Mouse (Mus musculus): ENCODE measurements around the gene Greb1. TPM values are rescaled to one million over a fixed set of nuclear protein-coding genes. Genes with fewer than 3 reads are reported as not detected.

Gene Greb1
- total RNA-seq (2021): under 1 TPM; 0.31 TPM

DNA sequence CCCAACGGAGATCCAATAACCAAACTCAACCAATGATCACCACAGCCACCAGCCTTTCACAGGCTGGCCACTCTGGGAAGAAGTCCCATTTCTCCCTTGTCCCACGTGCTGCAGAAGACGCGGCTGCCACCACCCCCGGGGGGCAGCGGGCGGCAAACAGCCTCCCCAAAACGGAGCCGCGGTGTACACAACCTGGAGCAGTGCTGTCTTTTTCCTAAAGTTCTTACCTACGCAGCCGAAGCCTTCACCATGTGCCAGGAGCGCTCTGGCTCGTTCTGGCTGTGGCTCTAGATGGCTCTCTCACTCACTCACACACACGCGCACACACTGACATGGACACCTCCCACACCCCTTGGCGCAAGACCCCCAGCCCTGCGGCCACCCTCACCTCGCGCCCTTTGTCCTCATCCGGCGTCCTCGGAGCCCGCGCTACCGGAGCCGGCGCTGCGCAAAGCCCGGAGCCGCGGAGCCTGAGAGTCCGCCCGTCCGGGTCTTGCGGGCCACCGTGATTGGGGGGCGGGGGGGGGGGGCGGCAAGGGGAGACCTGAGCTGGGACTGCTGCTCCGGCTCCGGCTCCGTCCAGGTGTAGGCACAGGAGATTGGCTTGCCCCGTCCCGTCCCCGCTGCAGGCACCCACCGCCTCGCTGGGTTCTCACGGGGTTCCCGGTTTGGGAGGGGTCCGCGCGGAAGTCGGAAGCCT, at the start of gene Greb1:
TSS of gene Greb1 (minus strand) at position 628 of the 700 bp plus-strand sequence.
- intact Hi-C loops (cut with DNase I): loop anchor here (5.0 kb wide), 1 partner anchor 233 kb away; no protein-coding TSS in a partner anchor
- no peak for DNase-seq (ENCODE audit: low spot score)

DNA sequence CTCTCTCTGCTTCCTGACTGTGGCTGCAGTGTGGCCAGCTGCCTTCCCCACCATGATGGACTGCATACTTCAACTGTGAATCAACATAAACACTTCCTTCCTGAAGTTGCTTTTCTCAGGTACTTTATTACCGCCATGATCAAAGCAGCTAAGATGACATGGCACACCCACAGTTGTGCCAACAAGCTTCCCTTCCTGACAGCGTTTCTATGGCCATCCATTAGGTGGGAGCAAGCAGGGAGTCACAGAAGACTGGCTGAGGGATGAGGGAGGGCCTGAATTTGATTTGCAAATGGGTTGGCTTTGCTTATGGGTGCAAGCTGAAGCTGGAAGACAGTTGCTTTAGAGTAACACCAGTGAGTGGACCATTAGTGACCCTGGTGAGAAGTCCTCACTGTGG, 49.1 kb upstream of the Greb1 start:
- intact Hi-C loops (cut with DNase I): loop anchor here (5.0 kb wide), 1 partner anchor 42 kb away; the partner anchor contains the start of gene Rock2
- DNase-seq (ENCODE audit: low spot score): no peak

DNA sequence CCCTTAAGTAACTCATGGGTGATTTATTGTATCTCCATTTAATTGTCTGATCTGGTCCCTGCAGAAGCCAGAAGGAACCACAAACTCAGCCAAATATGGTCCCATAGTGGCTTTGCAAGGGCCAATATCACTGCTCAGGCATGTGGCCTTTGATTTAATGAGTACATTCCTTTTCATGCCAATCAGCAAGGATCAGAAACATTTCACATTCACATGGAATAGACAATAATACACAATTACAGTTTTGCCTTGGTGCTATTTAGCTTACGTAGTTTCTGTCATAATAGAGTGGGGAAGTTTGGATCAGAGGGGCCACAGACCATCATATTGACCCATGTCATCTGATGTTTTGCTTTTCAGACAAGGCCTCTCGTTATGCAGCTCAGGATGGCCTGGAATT, 47.8 kb upstream of the Greb1 start:
- no peak for DNase-seq (ENCODE audit: low spot score)

DNA sequence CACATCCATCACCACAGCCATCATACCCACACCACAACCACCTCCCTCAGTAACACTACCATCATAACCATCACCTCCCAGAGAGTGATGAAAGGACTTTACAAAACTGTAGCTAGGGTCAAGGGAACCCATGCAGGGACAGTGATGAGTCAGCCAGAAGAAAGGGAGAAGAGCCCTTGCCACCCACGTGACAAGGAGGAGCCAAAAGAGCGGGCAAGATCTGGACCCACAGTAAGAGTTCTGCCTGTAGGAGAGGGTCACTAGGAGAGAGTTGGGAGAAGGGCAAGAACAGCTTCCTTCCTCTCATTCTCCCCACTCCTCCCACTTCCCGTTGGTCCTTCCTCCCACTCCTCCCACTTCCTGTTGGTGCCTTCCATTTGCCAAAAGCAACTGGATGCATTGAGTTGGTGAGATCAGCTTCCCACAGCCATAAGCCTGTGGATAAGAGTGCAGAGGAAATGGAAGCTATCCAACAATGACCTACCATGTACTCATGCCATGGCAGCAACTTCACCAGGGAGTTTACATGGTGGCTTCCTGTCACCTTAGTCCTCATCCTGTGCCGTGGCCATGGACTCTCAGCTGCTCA, 46.6 kb upstream of the Greb1 start:
- intact Hi-C loops (cut with DNase I): no loop called here
- DNase-seq (ENCODE audit: low spot score): no peak

More for the DNA sequence above, 47.8 kb upstream of the Greb1 start:
- intact Hi-C loops (cut with DNase I): no loop called here

DNA sequence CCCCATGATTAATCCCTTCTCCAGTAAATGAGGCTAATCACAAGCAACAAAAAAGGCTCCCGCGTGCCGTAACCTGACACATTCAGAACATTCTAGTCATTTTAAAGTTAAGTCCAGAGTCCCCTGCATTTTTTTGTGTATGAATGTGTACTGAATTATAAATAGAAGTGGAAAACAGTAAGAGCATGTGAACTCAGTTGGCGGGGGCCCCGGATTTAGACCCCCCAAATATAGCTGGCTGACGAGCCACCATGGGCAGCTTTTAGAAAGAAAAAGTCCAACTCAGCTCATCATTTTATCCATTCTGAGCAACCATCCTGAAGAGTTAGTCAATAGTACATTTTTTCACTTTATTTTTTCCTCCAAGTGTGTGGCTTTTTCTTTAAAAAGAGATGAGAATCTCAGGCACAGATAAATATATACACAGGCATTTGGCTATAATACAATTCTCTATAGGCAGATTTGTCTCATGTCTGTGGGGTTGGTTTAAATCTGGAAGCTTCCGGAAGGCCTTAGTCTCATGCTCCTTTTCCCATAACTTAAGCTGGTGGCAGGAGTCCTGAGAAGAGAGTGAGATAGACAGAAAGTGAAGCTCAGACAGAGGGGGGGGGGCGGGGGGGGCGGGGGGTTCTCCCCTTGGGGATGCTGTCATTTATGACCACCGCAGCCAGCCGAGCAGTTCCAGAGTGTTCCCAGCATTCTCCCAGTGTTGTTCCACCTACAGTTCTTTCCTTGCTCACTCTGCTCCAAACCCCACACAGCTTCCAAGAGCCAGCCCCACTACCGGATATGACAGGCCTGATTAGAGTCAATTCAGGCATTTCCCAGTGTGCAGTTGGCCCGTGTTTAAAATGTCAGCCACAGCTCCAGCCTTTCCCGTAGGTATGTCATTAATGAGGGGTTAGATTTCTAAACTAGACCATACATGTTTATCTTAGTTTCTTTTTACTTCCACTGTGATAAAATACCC, 44.2 kb upstream of the Greb1 start:
- intact Hi-C loops (cut with DNase I): no loop called here
- peak; percentile 37 for DNase-seq (ENCODE audit: low spot score)

DNA sequence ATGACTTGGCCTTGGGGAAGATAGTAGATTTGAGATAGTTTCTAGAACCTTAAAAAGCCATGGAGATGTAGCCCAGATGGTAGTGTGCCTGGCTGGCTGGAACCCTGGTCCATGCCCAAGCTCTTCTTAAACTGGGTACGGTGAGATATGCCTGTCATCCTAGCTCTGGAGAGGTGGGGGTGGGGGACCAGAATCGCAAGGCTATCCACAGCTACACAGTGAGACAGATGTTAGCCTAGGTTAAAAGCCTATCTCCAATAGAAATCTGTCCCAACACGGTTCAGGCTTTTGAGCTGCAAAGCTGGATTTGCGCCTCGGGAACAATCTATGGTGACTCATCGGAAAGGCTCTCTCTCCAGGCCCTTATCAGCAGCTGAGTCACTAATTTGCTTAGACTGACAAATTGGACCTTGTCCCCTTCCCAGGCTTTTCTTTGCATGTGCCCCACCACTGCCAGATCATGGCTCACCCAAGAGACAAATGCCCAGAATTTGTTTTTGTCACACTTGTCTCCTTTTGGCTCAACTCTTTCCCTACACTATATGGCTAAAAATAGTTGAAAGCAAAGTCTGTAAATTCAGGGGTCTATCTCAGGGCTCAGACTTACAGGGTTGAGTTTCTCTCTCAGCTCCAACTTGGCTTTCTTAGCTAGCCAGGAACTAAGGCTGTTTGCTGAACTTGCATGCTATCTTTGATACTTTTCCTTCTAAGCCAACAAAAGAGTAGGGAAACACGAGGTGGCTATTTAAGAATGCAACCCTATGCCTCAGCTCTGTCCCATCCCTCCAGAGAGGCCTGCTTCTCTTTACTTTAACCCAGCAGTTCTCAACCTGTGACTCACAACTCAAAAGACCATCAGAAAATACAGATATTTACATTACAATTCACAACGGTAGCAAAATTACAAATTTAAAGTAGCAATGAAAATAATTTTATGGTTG, 40.4 kb upstream of the Greb1 start:
- intact Hi-C loops (cut with DNase I): no loop called here

DNA sequence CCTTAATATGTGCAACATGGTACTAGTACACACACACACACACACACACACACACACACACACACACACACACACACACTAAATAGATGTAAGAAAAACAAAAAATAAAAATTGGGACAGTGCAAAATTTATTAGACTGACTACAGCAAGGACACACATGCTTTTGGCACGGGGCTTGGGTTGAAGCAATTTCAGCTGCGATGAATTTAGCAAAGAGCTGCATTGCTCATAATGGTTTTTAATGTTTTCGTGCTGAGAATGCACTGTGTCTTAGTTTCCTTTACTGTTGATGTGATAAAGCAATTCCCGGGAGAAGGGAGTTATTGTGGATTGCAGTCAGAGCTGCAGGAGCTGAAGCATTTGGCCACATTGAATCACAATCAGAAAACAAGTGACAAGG, 37.1 kb upstream of the Greb1 start:
- no peak for DNase-seq (ENCODE audit: low spot score)
- intact Hi-C loops (cut with DNase I): no loop called here

More for the DNA sequence above, 40.4 kb upstream of the Greb1 start:
- DNase-seq (ENCODE audit: low spot score): peak; percentile 36

DNA sequence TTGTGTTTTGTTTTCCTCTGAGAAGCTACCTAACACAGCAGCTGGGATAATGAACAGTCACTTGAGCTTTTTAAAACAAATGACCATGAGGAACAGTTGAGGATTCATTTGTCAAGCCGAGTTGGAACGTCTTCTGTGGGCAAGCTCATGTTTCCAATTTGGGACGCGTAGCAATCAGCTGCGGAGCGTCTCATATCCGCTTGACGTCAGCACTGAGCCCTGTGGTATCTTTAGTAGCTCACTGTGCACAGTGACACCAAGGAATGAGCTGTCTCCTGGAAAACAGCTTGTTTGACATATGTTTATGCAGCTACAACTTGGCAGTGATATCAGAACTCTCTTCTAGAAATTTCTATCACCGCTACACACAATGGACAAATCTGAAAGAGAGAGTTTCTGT, 35.5 kb upstream of the Greb1 start:
- DNase-seq (ENCODE audit: low spot score): peak; percentile 64
- intact Hi-C loops (cut with DNase I): no loop called here

DNA sequence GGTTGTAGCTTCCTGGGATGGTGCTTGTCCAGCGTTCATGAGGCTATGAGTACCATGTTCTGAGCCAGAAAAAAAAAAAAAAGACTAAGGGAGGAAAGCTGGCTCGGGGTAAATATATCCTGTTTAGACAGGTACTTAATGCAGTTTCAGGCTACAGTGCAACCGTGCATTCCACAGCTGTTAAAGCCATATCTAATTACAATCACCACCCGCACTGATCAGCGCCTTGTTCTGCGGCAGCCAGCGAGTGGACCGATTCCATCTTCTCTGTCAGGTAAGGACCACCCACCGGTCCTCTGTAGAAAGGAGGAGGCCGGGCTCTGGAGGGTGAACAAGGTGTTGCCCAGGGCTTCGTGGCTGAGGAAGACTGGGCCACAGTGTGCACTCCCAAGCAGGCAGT, 34.0 kb upstream of the Greb1 start:
- intact Hi-C loops (cut with DNase I): loop anchor here (2.0 kb wide), 1 partner anchor 36 kb away; no protein-coding TSS in a partner anchor
- no peak for DNase-seq (ENCODE audit: low spot score)

DNA sequence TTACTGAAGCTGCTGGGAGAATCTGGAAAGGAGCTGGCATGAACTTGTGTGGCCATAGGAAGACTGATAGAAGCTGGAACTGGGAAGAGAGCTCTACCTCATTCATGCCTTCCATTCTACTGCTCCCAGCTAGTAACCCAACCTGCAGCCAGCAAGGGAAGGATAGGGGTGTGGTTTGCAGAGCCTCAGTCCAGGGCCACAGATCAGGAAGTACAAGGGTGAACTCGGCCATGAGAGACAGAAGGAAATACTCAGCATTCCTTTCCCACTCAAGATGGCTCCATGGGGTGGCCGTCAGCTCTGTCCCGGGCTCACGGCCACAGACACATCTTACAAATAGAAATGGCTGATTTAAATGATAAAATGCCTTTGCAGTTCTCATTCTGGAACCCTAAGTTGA, 30.4 kb upstream of the Greb1 start:
- intact Hi-C loops (cut with DNase I): no loop called here
- no peak for DNase-seq (ENCODE audit: low spot score)

DNA sequence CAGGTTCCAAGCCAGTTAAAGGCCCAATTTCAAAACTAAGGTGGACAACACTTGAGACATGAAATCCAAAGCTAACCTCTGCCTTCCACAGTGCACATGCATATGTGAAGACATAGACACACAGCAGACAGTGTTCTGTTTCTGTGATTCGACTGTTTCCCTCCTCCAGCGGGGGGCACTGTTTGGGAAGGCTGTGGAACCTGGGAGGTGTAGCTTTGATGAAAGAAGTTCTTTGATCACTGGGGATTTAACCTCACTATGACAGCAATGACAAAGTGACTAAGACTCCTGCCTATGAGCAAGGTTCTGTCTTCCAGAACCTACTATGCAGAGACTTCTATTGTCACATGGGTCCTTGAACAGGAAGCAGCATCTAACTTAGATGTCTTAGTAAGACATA, 29.1 kb upstream of the Greb1 start:
- intact Hi-C loops (cut with DNase I): loop anchor here (2.0 to 5.0 kb wide), 2 partner anchors 65 to 133 kb away; partner anchors contain the start of gene Rock2
- no peak for DNase-seq (ENCODE audit: low spot score)

DNA sequence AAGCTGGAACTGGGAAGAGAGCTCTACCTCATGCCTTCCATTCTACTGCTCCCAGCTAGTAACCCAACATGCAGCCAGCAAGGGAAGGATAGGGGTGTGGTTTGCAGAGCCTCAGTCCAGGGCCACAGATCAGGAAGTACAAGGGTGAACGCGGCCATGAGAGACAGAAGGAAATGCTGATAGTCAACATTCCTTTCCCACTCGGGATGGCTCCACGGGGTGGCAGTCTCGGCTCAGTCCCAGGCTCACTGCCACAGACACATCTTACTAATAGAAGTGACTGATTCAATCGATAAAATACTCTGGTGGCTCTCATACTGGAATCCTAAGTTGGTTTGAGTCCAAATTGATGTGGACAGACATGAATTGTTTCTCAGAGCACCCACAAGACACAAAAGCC, 27.8 kb upstream of the Greb1 start:
- intact Hi-C loops (cut with DNase I): loop anchor here (2.0 to 5.0 kb wide), 2 partner anchors 66 to 134 kb away; partner anchors contain the start of gene Rock2
- DNase-seq (ENCODE audit: low spot score): peak; percentile 31

DNA sequence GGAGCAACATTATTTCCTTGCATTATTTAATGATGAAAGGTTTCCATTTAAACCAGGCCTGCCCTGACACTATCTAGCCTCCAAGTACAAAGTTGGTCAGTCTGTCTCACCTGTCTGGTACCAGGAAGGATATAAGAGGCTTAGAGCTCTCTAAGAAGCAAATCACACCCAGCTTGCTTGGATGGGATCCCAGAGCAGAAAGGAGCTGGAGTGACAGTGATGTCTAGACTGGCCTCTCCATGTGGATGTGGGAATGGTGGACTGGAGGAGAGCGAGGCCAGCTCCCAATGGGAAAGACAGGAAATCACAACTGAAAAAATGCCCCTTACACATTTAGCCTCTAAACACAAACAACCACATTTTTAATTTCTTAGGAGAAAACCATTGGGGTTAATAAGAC, 23.0 kb upstream of the Greb1 start:
- no peak for DNase-seq (ENCODE audit: low spot score)
- intact Hi-C loops (cut with DNase I): no loop called here

DNA sequence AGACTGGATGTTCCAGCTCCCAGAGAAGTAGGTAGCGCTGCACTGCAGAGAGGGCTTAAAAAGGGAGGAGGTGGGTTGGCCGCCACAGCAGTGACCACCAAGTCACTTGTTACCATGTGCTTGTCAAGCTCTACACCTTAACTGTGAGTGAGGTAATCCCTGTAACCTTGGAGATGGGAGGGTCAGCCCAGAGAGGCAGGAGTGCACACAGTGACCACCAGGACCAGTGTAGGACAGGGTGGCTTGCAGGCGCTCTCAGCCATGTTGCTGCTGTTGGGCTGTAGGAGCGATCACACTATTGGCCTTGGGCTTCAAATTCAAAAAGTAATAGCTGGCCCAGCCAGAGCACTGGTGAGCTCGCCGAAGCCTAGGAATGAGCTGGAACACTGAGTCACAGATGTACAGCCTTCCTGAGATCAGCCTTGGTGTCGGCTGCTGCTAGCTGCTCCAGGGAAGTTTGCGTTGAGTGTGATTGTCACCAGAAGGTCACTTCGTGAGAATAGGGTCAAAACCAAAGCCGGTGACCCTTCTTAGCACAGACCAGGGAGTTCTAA, 21.6 kb upstream of the Greb1 start:
- DNase-seq (ENCODE audit: low spot score): no peak
- intact Hi-C loops (cut with DNase I): no loop called here

DNA sequence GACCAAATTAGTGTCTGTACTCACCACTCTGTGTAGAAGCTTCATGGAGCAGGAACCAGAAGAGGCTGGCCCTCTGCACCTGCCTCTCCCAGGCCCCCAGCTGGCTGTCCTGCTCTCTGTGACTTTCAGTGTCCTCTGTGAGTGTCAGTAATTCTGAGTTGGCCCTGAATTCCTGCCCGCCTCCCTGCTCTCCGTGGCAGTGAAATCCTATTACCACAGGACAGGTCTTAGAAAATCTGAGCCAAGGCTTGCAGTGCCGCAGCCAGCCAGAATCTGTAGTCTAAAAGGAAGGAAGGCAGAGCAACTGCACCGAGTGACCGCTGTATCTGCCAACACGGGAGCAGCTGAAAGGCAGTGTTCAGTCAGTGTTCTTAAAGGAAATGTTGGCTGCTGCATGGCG, 20.1 kb upstream of the Greb1 start:
- intact Hi-C loops (cut with DNase I): no loop called here
- no peak for DNase-seq (ENCODE audit: low spot score)

DNA sequence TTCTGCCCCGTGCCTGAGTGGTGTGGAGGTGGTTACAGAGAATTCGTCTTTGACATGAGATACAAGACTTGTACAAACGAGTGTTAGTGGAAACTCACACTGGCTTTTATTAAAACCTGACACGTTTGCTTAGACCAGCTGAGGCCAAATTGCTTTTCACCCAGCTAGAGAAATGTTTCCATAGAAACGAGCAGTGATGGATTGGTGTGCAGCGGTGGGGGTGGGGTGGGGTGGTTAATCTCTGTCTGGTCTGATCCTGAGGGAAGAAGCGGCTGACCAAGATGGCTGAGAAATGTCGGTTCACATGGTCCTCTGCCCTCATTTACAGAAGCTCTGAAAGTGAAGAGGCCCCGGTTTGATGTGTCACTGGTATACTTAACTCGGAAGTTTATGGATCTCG, 17.8 kb upstream of the Greb1 start:
- DNase-seq (ENCODE audit: low spot score): no peak
- intact Hi-C loops (cut with DNase I): no loop called here

DNA sequence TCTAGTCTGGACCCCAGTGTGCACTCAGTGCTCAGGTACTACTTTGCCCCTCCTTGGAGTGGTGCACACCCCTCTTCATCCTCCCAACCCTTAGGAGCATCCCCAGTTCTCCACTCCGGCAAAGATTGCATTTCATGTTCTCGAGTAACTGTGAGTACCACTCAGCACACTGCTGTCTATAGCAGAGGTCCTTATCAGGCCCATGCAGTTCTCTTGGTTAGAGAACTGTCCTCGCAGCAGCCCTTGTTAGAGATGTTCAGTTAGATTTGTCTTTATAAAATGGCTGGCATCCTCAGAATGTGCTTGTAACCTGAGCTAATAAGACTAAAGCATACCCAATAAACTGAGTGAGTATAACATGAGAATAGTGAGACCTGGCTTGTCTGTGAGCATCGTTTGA, 16.5 kb upstream of the Greb1 start:
- intact Hi-C loops (cut with DNase I): no loop called here
- DNase-seq (ENCODE audit: low spot score): no peak

DNA sequence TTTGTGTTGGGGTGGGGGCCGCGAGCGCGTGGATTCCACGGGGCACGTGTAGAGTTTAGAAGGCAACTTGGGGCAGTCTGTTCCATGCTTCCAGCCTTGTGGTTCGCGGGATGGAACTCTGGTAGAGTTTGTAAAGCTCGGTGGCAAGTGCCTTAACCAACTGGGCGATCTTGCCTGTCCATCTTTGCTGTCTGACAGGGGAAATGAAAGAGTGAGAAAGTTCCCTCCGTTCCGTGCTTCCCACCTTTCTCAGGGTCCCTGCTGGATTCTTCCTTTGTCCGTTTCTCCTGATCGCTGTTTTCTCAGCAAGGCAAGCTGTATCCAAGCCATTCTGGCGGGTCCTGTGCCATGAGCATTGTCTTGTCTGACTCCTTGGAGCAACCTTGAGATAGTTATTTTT, 10.8 kb upstream of the Greb1 start:
- no peak for DNase-seq (ENCODE audit: low spot score)

More for the DNA sequence above, 10.8 kb upstream of the Greb1 start:
- intact Hi-C loops (cut with DNase I): loop anchor here (5.0 kb wide), 1 partner anchor 81 kb away; the partner anchor contains the start of gene Rock2
